Mouse (Mus musculus): Measurements from ENCODE around the gene Siah1a.

The Siah1a gene

GRCm38 (mm10) chr8:86745935-86746441, 254 bp upstream of the Siah1a start:
- ATAC-seq (ENCODE audit: insufficient number of reproducible peaks, low FRiP score, low TSS enrichment), result peak; percentile 84

GRCm38 (mm10) chr8:86744313-86745220, 1.2 kb downstream of the Siah1a start:
- no peak for ATAC-seq (ENCODE audit: insufficient number of reproducible peaks, low FRiP score, low TSS enrichment)

DNA sequence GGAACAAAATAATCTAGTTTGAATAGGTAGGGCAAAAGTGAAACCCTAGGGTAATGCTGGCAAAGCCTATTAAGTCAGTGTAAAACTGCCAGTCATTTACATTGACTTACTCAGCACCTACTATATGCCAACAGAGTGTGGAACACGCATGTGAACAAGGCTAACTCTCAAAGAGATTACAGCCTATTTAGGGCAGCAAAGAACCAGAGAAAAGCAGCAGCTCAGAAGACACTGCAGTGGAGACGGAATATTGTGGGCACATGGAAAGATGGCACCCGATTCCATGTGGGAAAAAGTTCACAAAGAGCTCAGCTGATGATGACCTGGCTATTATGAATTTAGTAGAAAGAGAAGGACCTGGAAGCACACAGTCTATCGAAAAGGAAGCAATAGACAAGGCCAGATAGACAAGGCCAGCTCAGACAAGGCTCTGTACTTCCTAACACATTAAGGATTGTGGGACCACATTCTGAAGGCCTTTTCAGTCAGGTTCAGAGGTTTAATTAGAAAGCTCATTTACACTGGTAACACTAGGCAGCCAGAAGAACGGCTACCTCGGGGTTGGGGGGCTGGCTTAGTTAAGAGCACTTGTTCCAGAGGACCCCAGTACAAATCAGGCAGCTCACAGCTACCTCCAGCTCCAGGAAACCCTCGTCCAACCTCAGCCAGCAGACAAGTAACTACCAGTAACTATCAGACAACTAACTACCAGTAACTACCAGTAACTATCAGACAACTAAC, 3.0 kb downstream of the Siah1a start:
- ATAC-seq (ENCODE audit: insufficient number of reproducible peaks, low FRiP score, low TSS enrichment), result no peak

- ATAC-seq (ENCODE audit: insufficient number of reproducible peaks, low FRiP score, low TSS enrichment), result no peak
These were observed 4.1 kb downstream of the Siah1a start for GRCm38 (mm10) chr8:86741627-86742026.

DNA sequence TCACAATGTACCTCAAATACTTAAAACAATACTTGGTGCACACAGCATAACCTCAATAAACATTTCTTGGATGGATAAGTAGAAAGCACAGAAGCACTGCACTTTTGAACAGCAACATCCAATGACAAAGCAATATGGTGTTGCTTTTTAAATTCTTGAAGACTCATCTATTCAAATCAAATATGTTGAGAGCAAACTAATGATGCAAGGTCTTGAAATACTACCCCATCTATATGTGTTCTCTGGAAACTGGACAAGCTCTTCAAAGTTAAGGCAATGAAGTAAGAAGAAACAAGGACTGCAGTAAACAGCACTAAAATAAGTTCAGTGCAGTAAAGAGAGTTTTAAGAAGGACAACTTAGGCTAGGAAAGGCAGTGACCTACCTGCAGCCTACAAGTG, 4.8 kb downstream of the Siah1a start:
- no peak for ATAC-seq (ENCODE audit: insufficient number of reproducible peaks, low FRiP score, low TSS enrichment)

DNA sequence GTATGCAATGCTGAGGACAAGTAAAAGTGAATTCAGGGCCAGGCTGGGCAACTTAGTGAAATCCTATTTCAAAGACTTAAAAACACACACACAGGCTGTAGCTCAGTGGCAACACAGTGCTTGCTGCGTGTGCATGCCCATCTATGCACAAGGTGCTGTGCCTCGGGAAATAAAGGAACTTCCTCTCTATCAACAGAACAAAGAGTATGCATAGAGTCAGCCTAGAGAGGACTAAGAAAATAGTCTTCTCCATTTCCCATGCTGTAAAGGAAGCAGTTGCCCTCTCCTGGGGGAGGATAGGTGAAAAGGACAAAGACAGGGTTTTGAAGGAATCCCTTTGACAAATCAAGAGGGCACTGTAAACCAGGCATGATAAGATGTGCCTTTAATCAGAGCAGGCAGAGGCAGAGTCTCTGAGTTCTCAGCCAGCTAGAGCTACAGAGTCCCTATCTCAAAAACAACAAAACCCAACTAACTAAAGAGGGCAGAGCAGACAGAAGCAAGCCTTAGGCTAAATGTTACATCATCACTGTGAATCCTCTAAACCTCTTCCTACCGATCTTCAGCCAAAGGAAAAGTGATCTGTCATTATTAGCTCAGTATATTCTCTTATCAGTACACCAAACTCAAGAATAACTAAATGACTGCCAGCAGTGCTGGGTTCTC, 10.2 kb downstream of the Siah1a start:
- no peak for ATAC-seq (ENCODE audit: insufficient number of reproducible peaks, low FRiP score, low TSS enrichment)

- no peak for ATAC-seq (ENCODE audit: insufficient number of reproducible peaks, low FRiP score, low TSS enrichment)
These were observed 10.8 kb downstream of the Siah1a start for GRCm38 (mm10) chr8:86734954-86735353.

DNA sequence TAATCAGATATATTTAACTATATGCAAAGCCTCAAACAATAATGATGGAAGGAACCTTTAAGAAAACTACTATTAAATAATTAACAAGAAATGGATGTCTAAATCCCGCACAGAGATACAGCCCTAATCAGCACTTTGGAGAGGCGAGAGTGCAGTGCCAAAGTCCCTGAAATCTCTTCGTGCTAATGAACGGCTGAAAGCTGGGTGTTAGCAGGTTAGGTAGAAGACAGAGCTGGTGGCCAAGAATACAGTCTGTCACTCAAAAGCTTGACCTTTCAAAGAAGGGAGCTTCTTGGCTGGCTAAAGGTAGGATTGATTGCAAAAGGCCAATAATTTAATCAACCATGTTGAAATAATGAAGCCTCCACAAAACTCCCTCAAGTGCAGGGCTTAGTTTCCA, 11.6 kb downstream of the Siah1a start:
- no peak for ATAC-seq (ENCODE audit: insufficient number of reproducible peaks, low FRiP score, low TSS enrichment)

DNA sequence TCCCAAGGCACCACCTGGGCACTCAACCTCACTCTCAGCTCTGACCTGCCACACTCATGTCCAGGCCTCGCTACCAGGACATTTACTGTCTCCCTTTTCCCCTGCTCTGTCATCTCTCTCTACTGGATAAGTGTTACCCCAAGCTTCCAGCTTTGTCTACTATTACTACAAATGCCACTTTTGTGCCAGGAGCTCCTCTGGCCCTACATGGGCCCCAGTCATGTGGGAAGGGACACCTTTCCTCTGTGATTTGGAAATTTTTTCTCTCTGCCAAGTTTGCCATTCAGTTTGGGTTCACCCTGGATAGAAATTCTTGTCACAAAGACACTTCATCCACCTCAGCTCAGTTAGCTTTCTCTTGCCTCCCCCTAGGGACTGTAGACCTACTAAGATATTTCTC, 14.9 kb downstream of the Siah1a start:
- ATAC-seq (ENCODE audit: insufficient number of reproducible peaks, low FRiP score, low TSS enrichment), result no peak

DNA sequence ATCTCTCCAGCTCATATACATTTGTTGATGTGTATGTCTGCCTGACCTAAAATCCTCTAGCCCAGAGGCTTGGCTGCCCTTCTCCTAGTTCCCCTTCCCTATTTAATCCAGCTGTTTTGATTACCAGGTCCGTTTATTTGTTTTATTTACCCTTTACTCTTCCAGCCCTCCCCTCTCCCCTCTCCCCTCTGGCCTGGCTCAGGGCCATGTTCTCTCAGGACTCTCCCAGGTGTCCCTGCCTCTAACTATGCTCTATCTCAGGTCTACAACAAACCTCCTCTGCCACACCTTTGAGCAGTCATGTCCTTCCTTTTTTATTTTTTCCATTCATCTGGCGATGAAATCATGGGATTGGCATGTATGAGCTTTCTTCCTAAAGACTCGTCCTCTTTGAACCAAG, 15.4 kb downstream of the Siah1a start:
- no peak for ATAC-seq (ENCODE audit: insufficient number of reproducible peaks, low FRiP score, low TSS enrichment)

- peak; percentile 45; the same call in 1 of the 2 replicates for ATAC-seq (ENCODE audit: insufficient number of reproducible peaks, low FRiP score, low TSS enrichment)
These were observed 17.3 kb downstream of the Siah1a start for GRCm38 (mm10) chr8:86728224-86728950.

- no peak for ATAC-seq (ENCODE audit: insufficient number of reproducible peaks, low FRiP score, low TSS enrichment)
These were observed 18.8 kb downstream of the Siah1a start for GRCm38 (mm10) chr8:86726959-86727358.

GRCm38 (mm10) chr8:86721490-86721889, 24.2 kb downstream of the Siah1a start:
- ATAC-seq (ENCODE audit: insufficient number of reproducible peaks, low FRiP score, low TSS enrichment), result no peak

GRCm38 (mm10) chr8:86720756-86721459, 24.8 kb downstream of the Siah1a start:
- ATAC-seq (ENCODE audit: insufficient number of reproducible peaks, low FRiP score, low TSS enrichment), result no peak

DNA sequence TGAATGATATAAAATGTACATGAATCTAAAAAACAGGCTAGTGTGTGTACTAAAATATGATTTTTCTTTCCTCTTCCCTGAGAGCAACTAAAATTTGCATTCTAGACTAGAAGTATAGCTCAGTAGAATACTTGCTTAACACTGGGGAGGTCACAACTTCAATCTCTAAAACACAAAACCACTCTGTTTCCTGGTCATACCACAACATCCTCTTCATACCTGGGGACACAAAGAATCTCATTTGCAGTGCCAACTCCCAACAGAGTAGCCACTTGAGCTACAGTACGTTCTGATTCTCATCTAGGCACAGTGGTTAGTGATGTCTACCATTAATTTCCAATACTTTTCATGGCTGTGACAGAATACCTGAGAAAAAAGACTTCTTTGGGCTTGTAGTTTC, 26.4 kb downstream of the Siah1a start:
- ATAC-seq (ENCODE audit: insufficient number of reproducible peaks, low FRiP score, low TSS enrichment), result no peak

DNA sequence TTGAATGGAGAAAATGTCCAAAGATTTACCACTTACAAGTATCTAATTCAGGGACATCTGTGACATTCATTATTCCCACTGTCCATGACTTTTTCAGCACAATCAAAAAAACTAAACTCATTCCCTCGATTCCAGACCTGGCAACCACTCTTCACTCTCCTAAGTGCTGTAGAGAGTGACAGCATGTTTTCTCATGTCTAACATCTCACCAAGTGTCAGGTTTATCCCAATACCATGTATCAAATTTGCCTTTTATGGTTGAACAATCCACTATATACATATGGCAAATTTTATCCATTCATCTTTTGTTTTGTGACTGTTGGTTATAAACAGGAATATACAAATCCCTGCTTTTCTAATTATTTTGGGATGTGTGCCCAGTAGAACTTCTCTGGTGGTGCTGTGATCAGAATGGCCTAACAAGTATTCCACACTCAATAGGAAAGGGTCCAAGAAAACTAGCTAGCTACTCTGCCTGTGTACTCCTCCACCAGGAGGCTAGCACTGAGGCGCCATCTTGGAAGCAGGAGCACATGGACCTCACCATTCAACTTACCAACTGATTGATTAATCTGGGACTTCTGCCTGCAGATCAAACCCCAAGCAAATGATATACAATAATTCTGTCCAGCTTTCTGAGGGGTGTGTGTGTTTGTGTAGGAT, 27.3 kb downstream of the Siah1a start:
- no peak for ATAC-seq (ENCODE audit: insufficient number of reproducible peaks, low FRiP score, low TSS enrichment)

GRCm38 (mm10) chr8:86713407-86714188, 32.1 kb downstream of the Siah1a start:
- no peak; the same call in 1 of the 2 replicates for ATAC-seq (ENCODE audit: insufficient number of reproducible peaks, low FRiP score, low TSS enrichment)

- no peak for ATAC-seq (ENCODE audit: insufficient number of reproducible peaks, low FRiP score, low TSS enrichment)
These were observed 33.1 kb downstream of the Siah1a start for GRCm38 (mm10) chr8:86712594-86712993.

All from cerebellum, adult (tissue).